Mouse (Mus musculus): ENCODE measurements at regions not wholly inside any gene's neighbourhood (a gene's known extent, or its start where the extent isn't known, plus 50 kb on each side); places are given as distances from the start of the nearest gene placed in this dataset.

- TF ChIP-seq POLR2A (IDR thresholded peaks at IDR 0.05; ENCODE audit: low read depth, low read length) (no peak), CTCF (IDR thresholded peaks at IDR 0.05; ENCODE audit: extremely low read depth, insufficient read length, insufficient replicate concordance, low read depth, low read length) (no peak)
Measured at GRCm38 (mm10) chr15:62808087-62808808, 1036.7 kb downstream of the Gsdmc2 start.

All from small intestine, adult 2 months (tissue).